Mouse (Mus musculus): Measurements from ENCODE around the gene D430019H16Rik.
A peak's percentile ranks its signal among the peaks of the same experiment; 100 is the strongest.

Gene D430019H16Rik

DNA sequence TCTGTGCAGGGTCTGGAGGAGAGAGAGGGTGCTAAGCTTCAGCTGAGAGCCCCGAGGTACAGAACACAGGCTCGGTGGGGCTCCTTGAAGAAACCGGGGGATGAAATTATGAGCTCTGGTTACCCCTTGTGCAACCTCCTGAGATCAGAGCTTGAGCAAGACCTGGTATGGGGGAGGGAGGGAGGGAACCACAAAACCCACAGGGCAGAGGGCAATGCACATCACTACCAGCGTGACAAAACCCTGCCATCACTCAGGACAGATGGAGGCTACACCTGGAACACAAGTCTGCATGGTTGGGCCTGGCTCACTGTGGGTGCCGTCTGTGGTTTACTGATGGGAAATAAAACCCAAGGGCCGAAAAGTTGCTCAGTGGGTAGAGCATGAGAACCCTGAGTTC, 37.1 kb downstream of the D430019H16Rik start:
- DNase-seq = no peak

DNA sequence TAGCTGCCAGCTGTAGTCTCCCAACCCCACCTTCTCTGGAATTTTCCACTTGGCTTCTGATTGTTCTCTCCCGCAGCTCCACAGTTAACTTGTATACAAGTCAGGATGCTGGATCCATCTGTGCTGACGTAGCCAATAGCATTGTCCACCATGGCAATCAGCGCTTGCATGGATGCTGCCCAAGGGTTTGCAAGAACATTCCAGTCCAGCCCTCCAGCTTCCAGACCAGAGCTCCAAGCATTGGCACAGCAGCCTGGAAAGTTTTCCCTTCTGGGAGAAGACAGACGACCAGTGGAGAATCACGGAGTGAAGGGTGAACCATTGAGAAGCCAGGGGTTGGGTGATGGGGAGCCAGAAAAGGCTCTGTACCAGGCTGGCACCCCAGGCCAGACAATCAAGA, 41.1 kb downstream of the D430019H16Rik start:
- peak; percentile 92 for DNase-seq

DNA sequence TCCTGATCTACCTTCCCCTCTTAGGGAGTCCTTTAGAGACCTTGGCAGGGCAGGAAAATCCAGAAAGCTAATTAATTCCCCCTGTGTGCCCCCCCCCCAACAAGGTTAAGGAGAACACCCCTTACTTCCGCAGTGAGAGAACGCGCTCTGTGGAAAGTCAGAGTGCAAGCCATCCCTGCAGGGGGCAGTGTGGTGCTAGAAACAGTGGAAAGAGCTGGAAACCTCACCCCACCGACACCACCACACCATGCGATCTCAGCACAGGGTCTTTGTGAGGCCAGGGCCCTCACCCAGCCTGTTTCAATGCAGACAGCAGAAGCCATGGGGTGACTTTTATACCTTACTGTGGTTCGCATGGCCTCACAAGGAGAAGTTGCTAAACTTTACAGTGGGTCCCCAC, 44.2 kb downstream of the D430019H16Rik start:
- peak; percentile 95 for DNase-seq

DNA sequence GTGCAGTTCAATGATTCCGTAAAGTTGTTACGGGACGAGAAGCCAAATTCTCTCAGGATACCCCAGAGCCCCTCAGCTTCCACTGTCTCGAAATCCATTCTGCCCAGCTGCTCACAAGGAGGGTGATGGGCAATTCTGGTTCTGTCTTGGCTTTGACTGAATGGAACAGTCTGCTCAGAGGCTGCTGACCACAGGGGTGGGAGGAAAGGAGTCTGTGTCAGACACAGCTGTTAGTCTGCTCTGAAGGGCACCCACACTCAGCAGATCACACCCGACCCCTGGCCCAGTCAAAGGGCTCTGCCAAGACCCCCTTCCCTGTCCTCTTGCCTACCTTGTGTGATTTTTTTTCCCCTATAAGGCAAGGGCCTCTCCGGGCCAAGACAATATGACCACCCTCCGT, 44.8 kb downstream of the D430019H16Rik start:
- DNase-seq = no peak

DNA sequence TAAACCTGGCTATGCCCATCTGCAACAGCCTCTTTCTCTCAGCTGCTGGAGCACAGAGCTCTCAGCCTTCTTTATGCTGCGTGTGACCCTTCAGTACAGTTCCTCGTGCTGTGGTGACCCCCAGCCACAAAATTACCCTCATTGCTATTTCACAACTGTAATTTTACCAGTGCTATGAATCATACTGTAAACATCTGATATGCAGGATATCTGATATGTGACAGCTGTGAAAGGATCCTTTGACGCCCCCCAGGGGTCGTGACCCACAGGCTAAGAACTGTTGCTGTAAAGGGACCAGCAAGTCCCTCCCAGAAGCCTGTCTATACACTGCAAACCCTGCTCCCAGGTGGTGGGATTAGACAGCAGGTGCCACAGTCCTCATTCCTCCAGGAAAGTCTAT, 45.2 kb downstream of the D430019H16Rik start:
- DNase-seq = no peak

DNA sequence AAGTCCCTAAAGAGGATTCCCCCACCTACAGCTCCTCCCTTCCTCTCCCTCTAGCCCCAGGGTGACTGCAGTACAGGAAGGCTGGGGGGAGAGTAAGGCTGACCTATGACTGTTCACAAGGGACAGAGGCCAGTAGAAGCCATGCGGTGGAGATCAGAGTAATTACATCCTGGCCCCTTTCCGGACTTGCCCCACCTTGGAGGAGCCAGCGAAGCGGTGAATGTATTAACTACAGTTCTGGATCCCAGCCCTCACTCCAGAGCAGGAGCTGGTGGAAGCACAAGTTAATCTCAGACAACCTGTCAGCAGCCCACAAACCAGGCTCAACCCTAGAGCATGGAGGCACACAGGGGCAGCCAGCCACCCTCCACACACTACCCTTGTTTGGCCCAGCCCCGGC, 47.3 kb downstream of the D430019H16Rik start:
- no peak for DNase-seq

DNA sequence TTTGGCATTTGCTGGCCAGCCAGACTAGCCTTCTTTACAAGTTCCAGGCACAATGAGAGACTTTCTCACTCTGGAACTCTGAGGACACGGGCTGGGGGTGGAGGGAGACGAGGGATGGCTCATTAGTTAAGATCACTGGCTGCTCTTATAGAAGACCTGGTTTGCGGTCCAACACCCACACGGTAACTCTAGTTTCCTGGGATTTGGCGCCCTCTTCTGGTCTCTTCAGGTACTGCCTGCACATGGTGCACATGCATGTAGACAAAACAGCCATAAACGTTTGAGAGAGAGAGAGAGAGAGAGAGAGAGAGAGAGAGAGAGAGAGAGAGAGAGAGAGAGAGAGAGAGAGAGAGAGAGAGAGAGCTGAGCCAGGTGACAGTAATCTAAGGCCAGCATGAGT, 51.1 kb downstream of the D430019H16Rik start:
- no peak for DNase-seq

DNA sequence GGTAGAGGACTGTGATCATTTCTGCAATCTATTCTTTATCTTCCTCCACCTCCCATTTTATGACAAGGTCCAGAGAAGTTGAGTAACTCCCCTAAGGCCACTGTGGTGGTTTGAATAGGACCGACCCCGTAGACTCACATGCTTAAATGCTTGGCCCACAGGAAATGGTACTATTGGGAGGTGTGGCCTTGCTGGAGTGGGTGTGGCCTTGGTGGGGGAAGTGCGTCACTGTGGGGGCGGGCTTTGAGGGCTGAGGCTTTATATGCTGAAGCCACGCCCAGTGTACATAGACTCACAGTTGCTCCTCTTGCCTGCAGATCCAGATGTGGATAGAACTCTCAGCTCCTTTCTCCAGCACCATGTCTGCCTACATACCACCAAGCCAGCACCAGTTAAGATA, 57.5 kb downstream of the D430019H16Rik start:
- DNase-seq = no peak

DNA sequence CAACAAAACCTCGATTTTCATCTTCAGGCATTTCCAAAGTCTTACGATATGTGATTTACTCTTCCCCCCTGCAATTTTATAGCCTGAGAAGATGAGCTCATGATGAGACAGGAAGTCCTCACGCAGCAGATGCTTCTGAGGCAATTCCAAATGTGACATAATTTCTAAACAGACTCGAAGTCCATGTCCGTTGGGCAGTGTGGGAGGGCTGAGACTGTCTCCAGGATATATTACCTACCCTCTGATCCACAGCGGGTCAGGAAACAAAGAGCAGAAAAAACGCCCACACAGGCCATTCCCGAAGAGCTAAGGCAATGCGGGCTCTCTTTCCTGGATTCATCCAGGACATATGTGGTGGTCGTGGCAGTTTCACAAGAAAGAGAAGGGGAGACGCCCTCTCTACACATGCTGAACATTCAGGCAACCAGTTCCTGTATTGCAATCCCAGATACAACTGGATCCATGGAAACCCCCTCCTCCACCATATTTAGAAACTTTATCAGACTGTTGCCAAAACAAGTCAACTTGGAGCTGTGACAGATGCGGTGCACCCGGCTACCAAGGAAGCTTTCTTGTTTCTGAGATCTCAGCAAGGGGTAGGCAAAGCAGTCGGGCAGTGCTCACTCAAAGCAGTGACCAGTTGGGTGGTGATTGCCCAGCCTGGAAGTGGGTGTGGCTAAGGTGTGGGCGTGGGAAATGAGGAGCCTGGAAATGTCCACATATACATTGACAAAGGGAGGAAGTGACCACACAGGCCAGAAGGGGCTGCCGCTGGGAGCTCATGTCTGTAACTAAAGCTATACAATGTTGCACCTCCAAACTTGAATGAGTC, 58.2 kb downstream of the D430019H16Rik start:
- DNase-seq = no peak

DNA sequence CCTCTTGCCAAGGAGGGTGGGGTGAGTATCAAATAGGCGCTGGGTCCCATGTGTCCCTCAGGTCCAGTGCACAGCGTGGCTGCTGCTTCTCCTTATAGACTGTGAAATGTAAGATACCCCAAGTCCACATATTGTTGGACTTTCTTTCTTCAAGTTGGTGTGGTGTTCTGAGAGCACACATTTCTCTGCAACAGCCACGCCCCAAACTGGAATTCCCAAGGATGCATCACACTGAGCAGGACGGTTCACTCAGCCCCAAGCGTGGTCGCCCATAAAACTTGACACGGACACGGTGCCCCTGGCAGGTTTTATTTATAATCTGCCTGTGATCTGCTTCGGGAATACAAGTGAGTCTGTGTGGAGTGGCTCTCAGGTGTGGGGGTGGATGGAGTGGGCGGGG, 60.5 kb downstream of the D430019H16Rik start:
- no peak for DNase-seq

DNA sequence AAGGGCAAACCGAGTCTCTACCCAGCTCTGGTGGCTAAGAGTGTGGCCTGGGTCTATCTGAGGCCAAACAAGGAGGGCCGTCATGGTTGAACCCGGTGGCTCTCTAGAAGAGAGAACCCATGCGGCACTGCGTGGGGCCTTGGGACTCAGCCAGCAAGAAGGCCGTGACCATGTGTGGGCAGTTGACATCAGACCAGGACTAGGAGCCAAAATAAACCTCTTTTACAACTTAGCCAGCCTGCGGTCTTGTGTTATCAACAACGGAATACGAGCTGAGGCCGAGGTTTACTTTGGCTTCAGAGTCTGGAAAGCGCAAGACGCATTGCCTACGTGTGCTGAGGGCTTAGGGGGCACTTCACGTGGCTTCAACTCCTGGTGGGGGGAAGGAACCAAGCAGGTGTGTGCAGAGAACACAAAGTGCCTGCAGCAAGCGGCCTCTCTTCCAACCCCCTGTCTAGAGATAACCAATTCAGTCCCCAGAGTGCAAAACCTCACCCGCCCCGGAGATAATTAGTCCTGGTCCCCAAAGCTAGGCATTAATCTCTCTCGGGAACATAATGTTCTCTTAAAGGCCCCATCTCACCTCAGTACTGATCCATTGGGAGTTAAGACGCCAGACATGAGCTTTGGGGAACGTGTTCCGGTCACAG, 63.5 kb downstream of the D430019H16Rik start:
- peak; percentile 96 for DNase-seq

DNA sequence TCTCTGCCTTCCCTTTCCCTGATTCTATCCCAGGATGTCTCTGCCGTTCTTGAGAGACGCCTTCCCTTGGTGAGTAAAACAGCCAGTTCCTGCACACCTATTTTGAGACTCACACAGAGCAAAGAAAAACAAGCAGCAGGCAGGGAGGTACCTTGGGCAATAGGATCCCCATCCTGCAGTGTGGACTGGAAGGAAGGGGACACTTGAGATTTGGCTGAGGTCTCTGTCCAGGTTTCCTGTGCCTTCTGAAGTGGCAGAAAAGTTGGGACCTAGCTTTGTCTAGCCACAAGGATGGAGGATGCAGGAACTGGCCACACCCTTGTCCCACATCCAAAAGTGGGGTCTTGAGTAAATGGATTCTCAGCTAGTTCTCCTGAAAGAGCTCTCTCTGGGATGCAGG, 66.2 kb downstream of the D430019H16Rik start:
- DNase-seq = peak; percentile 96

DNA sequence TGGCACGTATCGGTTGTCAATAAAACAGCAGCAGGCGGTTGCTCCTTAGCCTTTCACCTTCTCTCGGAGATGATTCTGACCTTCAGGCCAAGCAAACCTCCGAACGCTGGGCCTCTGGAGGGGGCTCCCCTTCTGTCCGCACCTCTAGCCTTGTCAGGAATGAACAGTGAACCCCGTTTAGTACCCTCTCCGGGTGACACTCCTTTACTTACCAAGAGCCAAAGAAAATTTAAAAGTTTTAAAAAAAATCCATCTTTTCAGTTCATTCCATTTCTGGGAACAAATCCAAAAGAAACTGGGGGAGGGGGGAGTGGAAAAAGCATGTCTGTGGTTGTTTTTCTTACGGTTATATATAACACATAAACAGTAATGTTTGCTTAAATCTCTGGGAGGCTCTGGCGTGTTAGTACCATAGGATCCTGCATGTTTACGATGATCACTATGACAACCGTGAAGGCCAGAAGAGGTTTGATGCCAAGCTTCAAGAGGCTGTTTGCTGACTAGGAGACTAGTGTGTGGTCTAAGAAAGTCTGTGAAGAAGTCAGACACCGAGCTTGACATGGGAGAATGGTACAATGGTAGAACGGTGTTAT, 67.6 kb downstream of the D430019H16Rik start:
- DNase-seq = no peak

DNA sequence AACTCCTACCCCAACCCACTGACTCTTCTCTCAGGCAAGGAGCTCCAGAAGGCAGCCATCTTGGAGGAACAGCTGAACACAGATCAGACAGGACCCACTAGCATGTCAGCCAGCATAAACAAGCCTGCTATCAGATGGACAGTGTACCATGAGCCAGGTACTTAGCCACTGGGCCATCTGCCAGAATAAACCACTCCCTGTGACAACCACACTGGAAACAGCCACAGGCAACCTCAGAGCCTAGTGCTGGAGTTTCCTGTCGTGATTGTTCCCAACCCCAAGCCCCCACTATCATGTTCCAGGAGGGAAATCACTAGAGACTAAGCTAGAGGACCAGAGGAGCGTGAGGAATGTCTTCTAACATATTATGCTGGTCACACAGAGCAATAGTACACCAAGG, 70.1 kb downstream of the D430019H16Rik start:
- peak; percentile 95 for DNase-seq

DNA sequence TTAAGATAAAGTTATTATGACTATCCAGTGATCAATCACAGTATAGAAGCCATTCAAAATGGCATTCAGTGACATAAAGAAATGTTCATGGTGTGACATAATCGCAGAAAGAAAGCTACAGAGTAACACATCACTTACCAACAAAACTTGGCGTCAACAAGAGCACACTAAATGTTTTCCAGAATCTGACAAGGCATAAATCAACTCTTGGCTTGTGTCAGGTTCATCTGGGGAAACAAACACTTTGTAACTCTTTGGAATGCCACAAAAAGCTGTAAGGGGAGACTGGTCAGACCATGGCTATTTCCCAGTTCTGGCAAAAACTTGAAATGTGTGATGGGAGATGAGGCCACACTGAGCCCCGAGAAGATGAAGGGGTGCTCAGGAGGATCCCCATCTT, 72.5 kb downstream of the D430019H16Rik start:
- no peak for DNase-seq

DNA sequence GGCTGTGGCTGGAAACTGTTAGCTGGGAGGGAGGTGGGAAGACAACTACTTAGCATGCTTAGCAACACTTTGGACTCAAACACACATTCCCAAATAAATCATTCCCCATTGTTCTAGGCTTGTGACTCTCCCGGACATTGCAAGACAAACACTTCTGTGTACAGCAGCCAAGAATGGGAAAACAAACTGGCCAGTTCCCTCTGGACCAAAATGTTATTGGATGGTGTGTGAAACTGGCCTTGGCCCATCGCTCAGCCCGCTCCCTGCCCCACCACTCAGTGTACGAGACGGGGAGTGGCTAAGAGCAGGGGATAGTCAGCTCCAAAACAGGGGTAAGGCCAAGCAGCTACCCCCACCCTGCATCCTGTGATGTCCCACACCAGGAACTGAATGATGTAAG, 73.2 kb downstream of the D430019H16Rik start:
- DNase-seq = peak; percentile 98

DNA sequence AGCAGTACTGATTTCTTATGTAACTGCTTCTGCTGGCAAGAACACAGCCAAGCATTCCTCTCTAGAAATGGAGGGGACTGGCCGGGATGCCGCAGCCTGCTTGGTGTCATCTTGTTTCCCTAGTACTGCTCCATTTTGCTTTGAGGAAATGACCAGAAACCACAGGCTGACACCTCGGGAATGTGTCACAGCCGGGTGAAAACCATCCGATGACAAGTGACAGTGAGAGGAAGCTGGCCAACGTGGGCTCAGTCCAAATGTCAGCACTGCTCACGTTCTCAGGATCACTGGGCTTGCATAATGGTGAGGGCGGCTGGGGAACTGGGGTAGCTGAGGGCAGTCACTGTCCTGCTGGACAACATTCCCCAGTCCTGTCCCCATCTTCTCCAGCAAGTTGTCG, 75.9 kb downstream of the D430019H16Rik start:
- peak; percentile 95 for DNase-seq

DNA sequence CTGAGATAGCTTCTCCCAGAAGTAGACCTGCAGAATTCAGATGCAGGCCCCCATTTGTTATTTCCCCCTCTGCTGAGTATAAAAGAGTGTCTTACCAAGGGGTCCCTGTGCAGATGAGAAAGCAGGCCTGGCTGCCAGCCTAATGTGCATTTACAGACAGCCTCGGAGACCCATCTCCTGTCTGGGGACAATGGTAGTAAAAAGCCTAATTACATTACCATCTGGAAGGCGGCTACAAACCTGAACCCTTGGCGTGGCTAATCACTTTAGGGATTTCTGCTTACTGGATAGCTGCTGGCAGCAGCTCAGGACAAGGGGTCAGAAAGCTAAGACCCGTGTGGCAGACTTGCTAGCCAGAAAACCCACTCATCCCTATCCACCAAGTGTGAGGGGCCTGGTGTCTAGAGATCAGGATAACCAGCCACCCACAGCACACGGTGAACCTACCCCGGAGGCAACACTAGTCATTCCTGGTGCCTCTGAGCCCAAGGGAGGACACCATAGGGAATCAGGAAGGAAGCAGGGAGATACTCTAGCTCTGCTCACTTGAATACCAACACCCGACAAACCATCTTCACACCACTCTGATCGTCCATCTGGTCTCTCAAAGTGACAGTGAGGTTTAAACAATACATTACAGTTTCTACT, 78.2 kb downstream of the D430019H16Rik start:
- peak; percentile 95 for DNase-seq

DNA sequence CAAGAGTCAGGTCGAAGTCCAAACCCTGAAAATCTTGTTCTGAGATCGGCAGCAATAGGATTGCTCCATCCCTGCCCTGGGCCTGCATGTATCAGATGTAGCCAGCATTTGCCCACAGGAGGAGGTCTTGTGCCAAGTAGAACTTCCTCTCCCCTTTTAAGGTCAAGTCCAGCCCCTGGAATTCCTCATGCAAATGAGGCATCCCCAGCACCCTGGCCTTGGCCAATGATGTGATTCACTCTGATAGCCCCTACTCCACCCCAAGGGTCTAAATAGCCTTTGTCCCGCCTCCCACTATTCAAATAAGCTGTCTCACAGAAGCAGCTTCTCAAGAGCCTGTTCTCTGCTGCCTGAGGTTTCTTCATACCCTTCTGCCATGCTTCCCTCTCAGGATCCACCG, 81.2 kb downstream of the D430019H16Rik start:
- DNase-seq = peak; percentile 79

DNA sequence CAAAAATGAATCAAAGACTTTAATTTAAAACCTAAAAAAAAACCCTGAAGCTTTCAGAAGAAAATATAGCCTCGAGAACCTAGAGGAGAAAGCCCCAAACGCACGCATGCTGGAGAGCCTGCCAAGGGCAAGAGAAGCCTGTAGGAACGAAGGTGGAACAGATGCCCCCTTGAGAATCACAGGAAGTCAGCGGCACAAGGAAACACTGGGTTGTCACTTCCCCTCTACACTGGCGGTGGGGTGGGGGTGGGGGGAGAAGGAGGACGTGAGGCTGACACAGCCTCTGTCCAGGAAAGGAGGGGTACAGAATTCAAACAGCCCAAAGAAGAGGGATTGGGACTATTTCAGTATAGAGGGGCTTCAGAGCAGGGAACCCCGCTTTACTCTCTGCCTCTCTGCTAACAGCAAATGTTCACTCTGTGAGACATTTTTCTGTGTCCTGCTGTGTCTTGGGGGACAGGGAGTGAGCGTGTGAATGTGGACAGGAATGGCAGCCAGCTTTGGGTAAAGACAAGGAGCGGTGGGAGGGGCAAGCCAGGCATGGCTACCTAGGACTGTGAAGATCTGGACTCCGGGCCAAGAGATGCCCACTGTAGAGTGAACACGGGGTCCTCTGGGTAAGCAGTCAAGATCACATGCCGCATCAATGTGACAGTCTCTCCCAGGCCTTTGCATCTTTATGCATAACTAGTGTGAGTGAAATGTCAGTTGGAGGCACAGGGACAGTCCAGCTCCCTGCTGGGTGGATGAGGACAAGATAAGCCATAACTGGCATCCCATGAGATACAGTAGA, 82.5 kb downstream of the D430019H16Rik start:
- DNase-seq = peak; percentile 84

DNA sequence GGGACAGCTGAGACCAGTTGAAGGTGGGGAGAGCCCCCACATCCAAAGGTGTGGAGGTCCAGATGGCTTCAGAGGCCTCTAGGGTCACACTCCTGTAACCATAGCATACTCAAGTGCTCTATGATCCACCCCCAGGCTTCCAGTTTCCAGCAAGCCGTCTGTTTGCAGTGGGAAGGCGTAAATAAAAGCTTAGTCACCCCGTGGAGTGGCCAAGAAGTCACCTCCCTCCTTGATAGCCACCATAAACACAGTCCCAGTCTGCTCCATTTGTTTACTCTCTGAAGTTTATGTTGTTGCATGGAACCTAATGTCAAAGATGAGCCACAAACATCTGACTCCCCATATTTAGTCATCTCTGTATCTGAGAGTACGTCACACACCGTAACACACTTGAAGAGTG, 83.5 kb downstream of the D430019H16Rik start:
- no peak for DNase-seq

DNA sequence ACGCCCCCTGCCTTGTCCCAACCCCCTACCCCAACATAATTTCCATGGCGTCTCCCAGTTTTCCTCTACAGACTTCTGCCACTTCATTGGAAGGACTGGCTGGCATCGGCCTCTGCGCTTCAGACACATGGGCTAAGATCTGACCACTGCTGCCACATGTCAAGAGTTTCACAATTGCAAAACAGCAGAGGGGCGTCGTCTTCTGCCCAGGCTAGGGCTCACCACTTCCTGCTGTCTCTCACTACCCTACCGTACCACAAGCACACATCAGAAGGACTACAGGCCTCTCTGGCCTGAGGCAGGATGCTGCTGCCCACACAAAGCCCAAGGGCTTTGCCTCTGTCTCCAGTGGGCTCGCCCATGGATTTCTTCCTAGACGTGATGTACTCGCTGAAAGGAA, 86.0 kb downstream of the D430019H16Rik start:
- peak; percentile 85 for DNase-seq

Data from heart, adult 11 months (tissue).